Mouse (Mus musculus) heart, adult 2 months (tissue): Measurements from ENCODE around the gene Slc7a1.

Source experiments
- CTCF ChIP-seq: fragments of 200-600 bp; IDR thresholded peaks from 2 replicates; pipeline ENCODE4 v1.8.1; 2022; ENCODE audit warnings: antibody characterized with exemption, mild to moderate bottlenecking, moderate library complexity
- POLR2A ChIP-seq: fragments of 200-500 bp; IDR thresholded peaks from 2 replicates; pipeline ENCODE4 v1.6.1; 2011; ENCODE audit warnings: mild to moderate bottlenecking, low read depth, low read length, control low read depth; ENCODE audit not compliant: insufficient read depth

DNA sequence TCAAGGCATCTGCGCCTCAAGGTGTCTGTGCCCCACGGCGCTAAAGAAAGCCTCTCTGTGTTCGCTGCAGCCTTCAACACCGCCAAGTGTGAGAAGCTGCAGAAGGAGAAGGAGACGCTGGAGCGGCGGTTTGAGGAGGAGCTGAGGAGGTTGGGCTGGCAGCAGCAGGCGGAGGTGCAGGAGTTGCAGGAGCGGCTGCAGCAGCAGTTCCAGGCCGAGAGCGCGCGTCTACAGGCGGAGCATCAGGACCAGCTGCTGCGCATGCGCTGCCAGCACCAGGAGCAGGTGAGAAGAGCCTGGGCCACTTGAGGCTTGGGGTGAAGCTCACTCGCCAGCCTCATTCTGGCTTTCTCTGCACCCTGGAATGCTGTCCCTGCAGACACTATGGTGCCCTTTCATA is 110.9 kb downstream of the Slc7a1 start:
- TF ChIP-seq CTCF (no peak), POLR2A (no peak)
